Mouse (Mus musculus) gastrocnemius, postnatal 14 days (tissue): ENCODE results near the gene Trim69. TPM values are rescaled to one million over a fixed set of nuclear protein-coding genes. Genes with fewer than 3 reads are reported as not detected.

ENCODE experiments used
- DNase-seq: peaks from one replicate; pipeline ENCODE4 v3.0.0; 2021; ENCODE audit warnings: mixed read lengths
- intact Hi-C: fragments of 180-260 bp; cut with DNase I; formaldehyde crosslinking; loops from one replicate; pipeline ENCODE4 v1.15.1; 2025; ENCODE audit warnings: low total_unique reads
- long read RNA-seq, 2 experiments: library from polyadenylated mRNA; stranded (forward); transcript quantifications; one replicate each; pipeline ENCODE4 v2.0.0; 2021
- total RNA-seq, 2 experiments: library from RNA; stranded (reverse); gene quantifications; 2 replicates each; pipeline ENCODE4 v1.2.3; 2021

Gene Trim69
- not detected for total RNA-seq
- long read RNA-seq, experiment 1: 0 reads
- long read RNA-seq, experiment 2: 0 reads

GRCm38 (mm10) chr2:122160680-122161079 is at the start of gene Trim69:
Gene Trim69, plus strand, starts transcription at chr2:122160700.
- peak; percentile 89 for DNase-seq
- intact Hi-C loops: no loop called here

GRCm38 (mm10) chr2:122116888-122117287 is 43.6 kb upstream of the Trim69 start:
- intact Hi-C loops: loop anchor here (5.0 kb wide), 1 partner anchor 40 kb away; no protein-coding TSS in a partner anchor
- DNase-seq: no peak

GRCm38 (mm10) chr2:122117961-122118958 is 42.2 kb upstream of the Trim69 start, which contains the start of gene Spg11:
Gene Spg11, minus strand, starts transcription at chr2:122118386.
- intact Hi-C loops: loop anchor here (5.0 kb wide), 1 partner anchor 39 kb away; no protein-coding TSS in a partner anchor
- peak; percentile 98 for DNase-seq

- intact Hi-C loops: no loop called here
- no peak for DNase-seq
Measured at GRCm38 (mm10) chr2:122125680-122126572, 34.6 kb upstream of the Trim69 start.

DNA sequence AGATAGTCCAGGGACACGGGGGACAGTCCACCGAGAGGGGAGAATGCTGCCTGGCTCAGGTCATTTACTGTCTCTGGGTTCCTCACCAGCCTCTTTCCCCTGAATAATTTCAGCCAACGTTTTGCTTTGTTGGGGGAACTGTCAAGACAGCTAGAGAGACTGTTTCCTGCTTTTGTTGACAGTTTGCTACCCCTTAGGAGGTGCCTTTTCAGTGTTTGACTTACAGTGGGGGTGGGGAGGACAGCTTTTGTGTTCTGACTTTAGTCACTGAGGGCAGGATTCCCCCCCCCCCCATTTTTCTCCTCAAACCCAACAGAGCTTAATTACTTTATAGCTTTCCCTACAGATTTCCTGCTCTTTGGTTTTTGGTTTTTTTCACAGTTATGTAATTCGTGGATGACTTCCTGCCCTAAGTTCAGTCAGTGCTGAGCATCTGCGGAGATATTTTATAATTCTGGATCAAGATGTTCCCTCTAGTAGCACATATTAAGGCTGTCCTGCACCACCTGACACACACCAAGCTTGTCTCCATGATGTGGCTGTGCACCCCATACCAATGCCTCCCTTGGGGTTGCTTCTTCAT is 33.6 kb upstream of the Trim69 start:
- intact Hi-C loops: no loop called here
- DNase-seq: no peak

DNA sequence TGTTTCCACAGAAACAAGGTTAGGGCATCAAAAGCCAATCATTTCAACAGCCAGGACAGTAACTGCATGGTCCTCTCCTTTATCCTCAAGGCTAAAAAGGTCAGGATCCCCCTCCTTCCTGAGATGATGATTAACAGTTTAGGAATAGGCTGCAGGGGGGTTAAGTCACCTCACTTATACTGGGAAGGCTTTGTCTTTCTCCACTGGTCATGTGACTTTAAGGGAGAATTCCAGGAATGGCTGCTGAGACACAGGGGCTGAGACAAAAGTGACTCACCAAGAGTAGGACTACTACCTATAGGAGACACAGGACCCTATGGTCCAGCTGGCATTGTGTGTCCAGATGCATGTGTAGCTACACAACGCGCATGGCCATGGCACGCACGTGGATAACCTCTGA is 32.9 kb upstream of the Trim69 start:
- no peak for DNase-seq
- intact Hi-C loops: no loop called here

DNA sequence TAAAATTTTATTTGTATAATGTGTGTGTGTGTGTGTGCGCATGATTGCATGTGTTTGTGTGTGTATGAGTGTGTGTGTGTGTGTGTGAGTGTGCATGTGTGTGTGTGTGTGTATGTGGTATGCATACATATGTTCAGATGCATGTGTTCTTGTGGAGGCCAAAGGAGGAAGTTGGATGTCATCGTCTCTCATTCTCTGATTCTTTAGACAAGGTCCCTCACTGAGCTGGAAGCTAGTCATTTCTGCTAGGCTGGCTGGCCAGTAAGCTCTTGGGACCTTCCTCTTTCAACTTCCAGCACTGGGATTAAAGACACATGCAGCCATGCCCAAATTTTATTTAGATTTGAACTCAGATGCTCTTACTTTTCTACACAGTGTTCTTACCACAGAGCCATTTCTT is 28.4 kb upstream of the Trim69 start:
- intact Hi-C loops: no loop called here
- no peak for DNase-seq

GRCm38 (mm10) chr2:122132618-122133017 is 27.9 kb upstream of the Trim69 start:
- intact Hi-C loops: no loop called here
- DNase-seq: no peak

DNA sequence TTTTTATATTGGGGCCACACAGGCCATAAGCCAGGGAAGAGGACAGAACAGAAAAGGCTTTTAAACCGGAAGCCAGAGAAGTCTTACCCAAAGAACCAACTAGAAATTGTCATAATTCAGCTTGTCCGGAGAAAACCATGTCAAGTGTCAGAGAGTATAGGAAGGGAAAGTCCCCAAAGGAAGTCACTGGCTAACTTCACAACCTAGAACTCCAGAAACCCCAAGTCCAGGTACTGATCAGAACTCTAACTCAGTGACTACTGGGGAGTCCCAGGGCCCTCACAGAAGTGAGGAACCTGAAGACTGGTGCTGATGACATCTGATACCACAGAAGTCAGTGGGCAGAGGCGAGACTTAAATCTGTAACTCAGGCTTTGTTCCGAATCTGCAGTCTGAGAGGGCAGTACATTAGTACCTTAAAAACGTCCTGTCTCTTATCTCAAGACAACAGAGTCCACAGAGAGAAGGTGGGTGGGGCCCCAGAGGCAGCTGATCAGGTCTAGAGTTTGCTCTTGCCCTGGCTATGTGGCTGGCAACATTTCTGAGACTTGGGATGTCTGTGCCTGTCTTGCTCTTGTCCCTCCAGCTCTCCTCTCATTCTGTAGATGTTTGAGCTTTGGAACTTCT is 22.5 kb upstream of the Trim69 start:
- intact Hi-C loops: no loop called here

GRCm38 (mm10) chr2:122140815-122141214 is 19.7 kb upstream of the Trim69 start:
- intact Hi-C loops: no loop called here
- no peak for DNase-seq

More for the DNA sequence above, 22.5 kb upstream of the Trim69 start:
- DNase-seq: no peak

DNA sequence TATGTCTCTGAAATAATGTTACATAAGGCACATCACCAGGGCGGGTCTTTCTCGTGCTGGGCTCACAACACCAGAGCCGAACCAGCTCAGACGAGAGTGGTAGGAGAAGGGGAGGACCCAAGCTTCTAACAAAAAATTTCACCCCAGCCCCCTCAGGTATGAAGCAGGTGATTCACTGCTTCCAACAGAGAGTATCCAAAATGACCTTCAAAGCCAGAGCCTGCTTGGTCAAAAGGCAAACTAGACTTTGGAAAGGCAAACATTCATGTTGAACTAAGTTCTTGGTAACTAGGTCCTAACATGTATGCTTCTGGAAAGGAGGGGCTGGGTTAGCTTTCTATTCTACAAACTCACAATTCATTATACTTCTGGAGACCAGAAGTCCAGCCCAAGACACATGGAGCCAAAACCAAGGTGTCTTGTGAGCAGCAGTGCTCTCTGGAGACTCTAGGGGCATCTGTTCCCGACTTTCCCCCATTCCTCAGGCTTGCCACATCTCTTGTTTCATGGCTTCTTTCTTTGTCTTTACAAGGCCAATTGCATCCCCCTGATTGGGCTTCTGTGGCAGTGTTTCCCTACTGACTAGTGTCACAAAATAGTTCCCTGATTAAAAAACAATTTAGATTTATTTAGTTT is 19.1 kb upstream of the Trim69 start:
- no peak for DNase-seq

GRCm38 (mm10) chr2:122143111-122143510 is 17.4 kb upstream of the Trim69 start:
- intact Hi-C loops: no loop called here
- DNase-seq: no peak

More for the DNA sequence above, 19.1 kb upstream of the Trim69 start:
- intact Hi-C loops: no loop called here

- intact Hi-C loops: no loop called here
- no peak for DNase-seq
Measured at GRCm38 (mm10) chr2:122145756-122146155, 14.7 kb upstream of the Trim69 start.

- intact Hi-C loops: no loop called here
- DNase-seq: no peak
Measured at GRCm38 (mm10) chr2:122146687-122147086, 13.8 kb upstream of the Trim69 start.

DNA sequence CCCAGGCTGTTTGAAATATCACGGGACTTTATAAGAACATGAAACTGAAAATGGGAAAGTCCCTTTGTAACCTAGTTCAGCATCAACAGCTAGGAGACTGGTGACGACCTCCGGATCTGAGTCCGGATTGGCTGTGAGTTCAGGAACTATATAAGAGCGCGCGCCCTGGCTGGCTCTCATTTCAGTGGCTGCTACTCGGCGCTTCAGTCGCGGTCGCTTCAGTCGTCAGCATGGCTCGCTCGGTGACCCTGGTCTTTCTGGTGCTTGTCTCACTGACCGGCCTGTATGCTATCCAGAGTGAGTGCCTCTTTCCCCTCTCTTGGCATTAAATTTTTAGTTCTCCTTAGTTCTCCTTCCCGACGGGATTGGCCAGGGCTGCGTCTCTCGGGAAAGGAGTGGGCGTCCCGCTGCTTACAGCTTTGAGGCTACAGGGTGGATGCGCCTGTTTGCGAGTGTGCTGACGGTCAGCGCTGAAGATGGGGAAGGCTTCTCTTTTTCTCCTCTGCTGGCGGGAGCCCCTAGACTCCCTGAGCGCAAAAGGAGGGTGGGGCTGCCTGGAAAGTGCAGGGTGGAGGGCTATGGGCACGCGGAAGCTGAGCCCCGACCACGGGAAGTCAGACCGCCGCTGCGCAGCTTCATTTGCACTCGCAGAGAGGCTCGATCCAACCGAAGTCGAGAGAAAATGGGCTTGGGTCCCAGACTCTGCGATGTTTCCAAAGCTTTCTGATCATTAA is 12.8 kb upstream of the Trim69 start, which contains the start of gene B2m:
Gene B2m, plus strand, starts transcription at position 179 of the 734 bp plus-strand sequence.
- intact Hi-C loops: no loop called here
- DNase-seq: peak; percentile 93

DNA sequence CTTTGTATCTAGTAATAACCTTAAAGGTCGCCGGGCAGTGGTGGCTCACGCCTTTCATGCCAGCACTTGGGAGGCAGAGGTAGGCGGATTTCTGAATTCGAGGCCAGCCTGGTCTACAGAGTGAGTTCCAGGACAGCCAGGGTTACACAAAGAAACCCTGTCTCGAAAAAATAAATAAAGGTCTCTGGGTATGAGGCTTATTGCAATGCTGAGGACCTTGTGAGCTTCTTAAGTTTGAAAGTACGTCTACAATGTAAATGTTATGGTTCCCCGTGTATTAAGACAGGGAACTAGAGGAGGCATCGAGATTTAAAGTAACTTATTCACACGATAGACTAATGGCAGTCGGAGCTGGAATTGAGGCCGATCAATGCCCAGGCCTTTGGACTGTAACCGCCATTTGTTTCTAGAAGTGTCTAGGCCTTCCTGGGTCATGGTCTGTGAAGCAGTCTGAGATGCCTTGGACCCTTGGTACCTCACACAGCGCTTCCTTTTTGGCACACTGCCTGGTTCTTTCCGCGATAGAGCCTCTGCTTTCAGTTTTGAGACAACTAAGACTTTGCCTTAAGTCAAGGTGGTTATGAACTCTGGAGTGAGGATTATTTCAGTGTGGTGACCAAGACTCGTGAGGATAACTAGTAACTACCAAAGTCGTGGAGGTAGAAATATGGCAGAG is 12.1 kb upstream of the Trim69 start:
- intact Hi-C loops: no loop called here
- DNase-seq: peak; percentile 60

- no peak for DNase-seq
- intact Hi-C loops: no loop called here
Measured at GRCm38 (mm10) chr2:122149316-122149715, 11.2 kb upstream of the Trim69 start.
